Mouse (Mus musculus): ENCODE data around the gene Car5b. TPM values are rescaled to one million over a fixed set of nuclear protein-coding genes. Genes with fewer than 3 reads are reported as not detected.
A peak's percentile ranks its signal among the peaks of the same experiment; 100 is the strongest.

Gene Car5b
- polyA plus RNA-seq, 1 experiment from 2014 or later, result 23.8 TPM

DNA sequence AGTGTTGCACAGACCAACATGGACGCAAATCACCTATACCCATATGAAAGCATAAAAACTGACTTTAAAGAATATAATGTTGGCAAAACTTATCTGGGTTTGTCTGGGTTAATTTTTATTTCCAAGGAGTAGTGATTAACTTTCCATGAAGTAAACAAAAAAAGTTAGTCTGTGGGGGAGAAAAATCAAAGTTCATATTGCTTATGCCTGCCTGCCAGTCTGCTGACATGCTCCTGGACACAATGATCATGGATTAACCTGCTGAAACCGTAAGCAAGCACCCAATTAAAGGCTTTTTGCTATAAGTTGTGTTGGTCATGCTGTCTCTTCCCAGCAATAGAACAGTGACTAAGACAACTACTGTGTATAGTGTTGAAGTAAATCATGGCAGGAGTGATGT lies 7.6 kb upstream of the Car5b start:
- no peak for DNase-seq (ENCODE audit: low read depth, low spot score)

GRCm38 (mm10) chrX:164032526-164032925 lies 4.7 kb upstream of the Car5b start:
- in situ Hi-C loops (cut with MboI; ENCODE audit: low pct_unique_long_range_greater_than_20kb), result no loop called here
- ChIA-PET POLR2A (no interaction called here), CTCF (no interaction called here)
- no peak for ATAC-seq
- no peak for TF ChIP-seq CTCF (IDR thresholded peaks at IDR 0.05)
- H3K27me3 ChIP-seq, result no peaks in the 10 kb centered on the region
- no peak for DNase-seq (ENCODE audit: low read depth, low spot score)

More for the DNA sequence above, 7.6 kb upstream of the Car5b start:
- POLR2A ChIA-PET, result no interaction called here
- no peak for ATAC-seq
- in situ Hi-C loops (cut with MboI; ENCODE audit: low pct_unique_long_range_greater_than_20kb), result no loop called here
- H3K27me3 ChIP-seq, result peaks cover 3% of the 10 kb centered on the region
- no peak for TF ChIP-seq CTCF (IDR thresholded peaks at IDR 0.05)
- CTCF ChIA-PET, result interaction anchor here (1.3 kb wide), 1 partner anchor 10 kb away, joined by 3 read pairs; no protein-coding TSS in a partner anchor

- in situ Hi-C loops (cut with MboI; ENCODE audit: low pct_unique_long_range_greater_than_20kb), result no loop called here
- ATAC-seq (no peak), DNase-seq (ENCODE audit: low read depth, low spot score) (no peak)
- ChIA-PET POLR2A (interaction anchor here (0.7 kb wide), 1 partner anchor 57 kb away, joined by 3 read pairs; the partner anchor contains the start of gene Zrsr2), CTCF (no interaction called here)
- TF ChIP-seq CTCF (IDR thresholded peaks at IDR 0.05), result no peak
- no peaks in the 10 kb centered on the region for H3K27me3 ChIP-seq
These were observed 12.2 kb downstream of the Car5b start for GRCm38 (mm10) chrX:164015636-164016035.

DNA sequence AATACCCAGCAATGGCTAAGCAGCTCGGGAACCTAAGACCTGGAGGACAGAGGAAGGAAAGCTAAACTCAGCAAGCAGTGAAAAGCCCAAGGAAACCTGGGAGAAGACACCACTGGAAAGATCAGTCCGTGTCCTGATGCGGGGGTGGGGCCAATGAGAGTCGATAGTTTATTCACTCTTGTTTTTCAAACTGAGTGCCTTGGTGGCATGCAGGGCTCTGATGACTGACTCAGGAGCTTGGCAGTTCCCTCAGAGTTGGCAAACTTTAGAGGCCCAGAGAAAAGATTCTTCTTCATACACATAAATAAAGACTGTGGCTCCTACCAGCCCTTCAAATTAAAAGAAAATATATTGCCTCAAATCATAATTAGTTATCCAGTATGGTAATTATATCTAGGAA lies 12.8 kb downstream of the Car5b start:
- CTCF ChIA-PET, result no interaction called here
- POLR2A ChIA-PET, result no interaction called here
- DNase-seq (ENCODE audit: low read depth, low spot score) (no peak), ATAC-seq (no peak)
- in situ Hi-C loops (cut with MboI; ENCODE audit: low pct_unique_long_range_greater_than_20kb), result no loop called here
- TF ChIP-seq CTCF (IDR thresholded peaks at IDR 0.05), result no peak
- no peaks in the 10 kb centered on the region for H3K27me3 ChIP-seq

DNA sequence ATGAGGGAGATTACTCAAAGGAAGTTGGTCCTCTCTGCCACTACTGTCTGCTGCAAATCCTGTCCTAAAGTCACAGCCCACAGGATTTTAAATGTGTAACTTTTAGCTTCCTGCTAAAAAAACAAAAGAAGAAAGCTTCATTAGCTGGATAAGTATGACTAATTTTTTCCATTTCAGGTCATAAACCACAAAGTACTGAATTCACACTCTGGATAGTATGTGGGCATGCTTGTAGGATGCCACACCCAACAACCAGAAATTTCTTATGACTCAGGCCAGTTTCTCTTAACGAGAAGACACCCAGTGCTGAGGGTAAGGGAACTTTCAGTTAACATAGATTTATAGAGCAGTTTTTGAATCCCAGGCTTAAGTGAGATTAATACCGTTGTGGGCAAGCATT lies 14.5 kb downstream of the Car5b start:
- TF ChIP-seq CTCF (IDR thresholded peaks at IDR 0.05), result no peak
- peak; percentile 74 for DNase-seq (ENCODE audit: low read depth, low spot score)
- ChIA-PET CTCF (no interaction called here), POLR2A (no interaction called here)
- H3K27me3 ChIP-seq, result no peaks in the 10 kb centered on the region
- ATAC-seq, result peak; percentile 99
- in situ Hi-C loops (cut with MboI; ENCODE audit: low pct_unique_long_range_greater_than_20kb), result no loop called here

DNA sequence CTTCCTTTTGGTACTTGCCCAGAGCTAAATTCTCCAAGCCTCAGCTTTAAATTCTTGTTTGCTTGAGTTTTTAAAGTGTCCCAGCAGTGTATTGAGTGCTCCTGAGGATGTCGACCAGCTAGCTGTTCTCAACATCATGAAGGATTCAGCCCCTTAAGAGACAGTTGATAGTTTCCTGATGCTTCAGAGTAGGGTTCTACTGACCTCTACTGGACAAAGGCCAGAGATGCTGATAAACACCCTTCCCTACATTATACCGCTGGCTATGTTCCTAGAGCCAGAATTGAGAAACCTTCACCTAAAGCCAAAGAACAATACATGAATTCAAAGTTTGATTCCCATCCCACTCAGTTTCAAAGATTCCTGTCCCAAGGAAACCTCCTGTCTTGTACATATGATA lies 23.0 kb downstream of the Car5b start:
- in situ Hi-C loops (cut with MboI; ENCODE audit: low pct_unique_long_range_greater_than_20kb), result no loop called here
- no peak for DNase-seq (ENCODE audit: low read depth, low spot score)
- peak; percentile 57 for TF ChIP-seq CTCF (IDR thresholded peaks at IDR 0.05)
- POLR2A ChIA-PET, result no interaction called here
- CTCF ChIA-PET, result interaction anchor here (1.9 kb wide), 1 partner anchor 10 kb away, joined by 4 read pairs; no protein-coding TSS in a partner anchor
- peak; percentile 57 for ATAC-seq
- H3K27me3 ChIP-seq, result no peaks in the 10 kb centered on the region

DNA sequence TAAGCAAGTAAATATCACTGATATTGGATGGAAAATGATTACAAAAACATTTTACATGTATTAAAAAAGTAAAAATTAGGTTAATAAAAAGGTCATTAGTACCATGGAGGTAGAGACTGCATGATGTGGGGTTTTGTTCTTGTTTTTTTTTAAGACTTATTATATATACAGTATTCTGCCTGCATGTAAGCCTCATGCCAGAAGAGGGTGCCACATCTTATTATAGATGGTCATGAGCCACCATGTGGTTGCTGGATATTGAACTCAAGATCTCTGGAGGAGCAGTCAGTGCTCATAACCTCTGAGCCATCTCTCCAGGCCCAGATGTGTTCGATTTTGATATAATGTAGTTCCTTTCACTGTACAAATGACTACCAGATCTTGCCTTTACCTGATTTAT lies 27.9 kb downstream of the Car5b start:
- peak; percentile 46 for TF ChIP-seq CTCF (IDR thresholded peaks at IDR 0.05)
- CTCF ChIA-PET, result no interaction called here
- DNase-seq (ENCODE audit: low read depth, low spot score), result no peak
- H3K27me3 ChIP-seq, result no peaks in the 10 kb centered on the region
- POLR2A ChIA-PET, result no interaction called here
- in situ Hi-C loops (cut with MboI; ENCODE audit: low pct_unique_long_range_greater_than_20kb), result no loop called here
- no peak for ATAC-seq

- ChIA-PET POLR2A (no interaction called here), CTCF (no interaction called here)
- no peak for TF ChIP-seq CTCF (IDR thresholded peaks at IDR 0.05)
- in situ Hi-C loops (cut with MboI; ENCODE audit: low pct_unique_long_range_greater_than_20kb), result no loop called here
- ATAC-seq (no peak), DNase-seq (ENCODE audit: low read depth, low spot score) (no peak)
- H3K27me3 ChIP-seq, result no peaks in the 10 kb centered on the region
These were observed 31.0 kb downstream of the Car5b start for GRCm38 (mm10) chrX:163996754-163997153.

GRCm38 (mm10) chrX:163987718-163988374 lies 40.0 kb downstream of the Car5b start:
- H3K27me3 ChIP-seq, result no peaks in the 10 kb centered on the region
- DNase-seq (ENCODE audit: low read depth, low spot score) (no peak), ATAC-seq (no peak)
- ChIA-PET CTCF (interaction anchor here (0.8 kb wide), 1 partner anchor 19 kb away, joined by 3 read pairs; no protein-coding TSS in a partner anchor), POLR2A (no interaction called here)
- in situ Hi-C loops (cut with MboI; ENCODE audit: low pct_unique_long_range_greater_than_20kb), result no loop called here
- no peak for TF ChIP-seq CTCF (IDR thresholded peaks at IDR 0.05)

- TF ChIP-seq CTCF (IDR thresholded peaks at IDR 0.05), result no peak
- in situ Hi-C loops (cut with MboI; ENCODE audit: low pct_unique_long_range_greater_than_20kb), result no loop called here
- CTCF ChIA-PET, result interaction anchor here (0.8 to 1.4 kb wide), 3 partner anchors 17 to 85 kb away, joined by 3 to 5 read pairs (median 3); no protein-coding TSS in a partner anchor
- DNase-seq (ENCODE audit: low read depth, low spot score) (no peak), ATAC-seq (no peak)
- POLR2A ChIA-PET, result no interaction called here
- no peaks in the 10 kb centered on the region for H3K27me3 ChIP-seq
These were observed 45.7 kb downstream of the Car5b start for GRCm38 (mm10) chrX:163982129-163982528.

DNA sequence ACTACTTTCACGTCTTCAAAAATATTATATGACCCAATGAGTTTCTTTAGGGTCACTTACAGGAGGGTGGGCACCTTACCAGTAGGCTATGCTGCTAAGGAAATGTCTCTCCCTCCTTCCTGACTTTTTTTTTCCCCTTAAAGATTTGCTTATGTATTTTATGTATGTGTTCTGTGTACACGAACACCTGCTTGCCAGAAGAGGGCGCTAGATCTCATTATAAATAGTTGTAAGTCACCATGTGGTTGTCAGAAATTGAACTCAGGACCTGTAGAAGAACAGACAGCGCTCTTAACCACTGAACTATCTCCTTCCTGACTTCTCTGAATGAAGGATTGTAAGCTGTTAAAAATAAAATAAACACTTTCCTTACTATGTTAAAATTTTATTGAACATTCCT lies 46.3 kb downstream of the Car5b start:
- in situ Hi-C loops (cut with MboI; ENCODE audit: low pct_unique_long_range_greater_than_20kb), result no loop called here
- CTCF ChIA-PET, result interaction anchor here (0.8 to 1.4 kb wide), 3 partner anchors 16 to 85 kb away, joined by 3 to 5 read pairs (median 3); no protein-coding TSS in a partner anchor
- ATAC-seq, result no peak
- peak; percentile 35 for TF ChIP-seq CTCF (IDR thresholded peaks at IDR 0.05)
- H3K27me3 ChIP-seq, result no peaks in the 10 kb centered on the region
- DNase-seq (ENCODE audit: low read depth, low spot score), result no peak
- POLR2A ChIA-PET, result no interaction called here

DNA sequence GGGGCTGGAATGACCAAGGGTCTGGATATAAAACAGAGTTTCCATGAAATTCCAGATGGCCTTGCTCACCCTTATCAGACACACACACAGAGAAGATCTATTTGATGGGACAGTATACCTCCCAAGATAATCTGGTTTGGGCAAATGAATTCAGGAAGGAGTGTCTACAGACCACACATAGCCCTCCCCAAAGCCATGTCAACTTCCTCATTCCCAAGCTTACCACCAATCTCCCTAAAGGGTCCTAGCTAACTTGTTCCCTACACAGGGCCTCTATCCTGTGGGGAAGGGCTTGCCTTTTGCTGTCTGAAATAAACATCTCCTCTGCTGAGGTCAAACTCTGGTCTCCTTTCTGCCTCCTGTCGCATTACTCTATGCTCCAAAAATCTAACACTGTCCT lies 46.7 kb downstream of the Car5b start:
- no peak for TF ChIP-seq CTCF (IDR thresholded peaks at IDR 0.05)
- ChIA-PET POLR2A (no interaction called here), CTCF (interaction anchor here (1.4 kb wide), 2 partner anchors 16 to 86 kb away, joined by 3 to 5 read pairs; no protein-coding TSS in a partner anchor)
- H3K27me3 ChIP-seq, result no peaks in the 10 kb centered on the region
- no peak for DNase-seq (ENCODE audit: low read depth, low spot score)
- in situ Hi-C loops (cut with MboI; ENCODE audit: low pct_unique_long_range_greater_than_20kb), result no loop called here
- no peak for ATAC-seq

All from Patski (cell line).